Mouse (Mus musculus): ENCODE results near the gene Gnptab. TPM values are rescaled to one million over a fixed set of nuclear protein-coding genes. Genes with fewer than 3 reads are reported as not detected.
A peak's percentile ranks its signal among the peaks of the same experiment; 100 is the strongest.
"Not testable (repeated sequence)": the region's sequence is repeated elsewhere in the genome, so short reads cannot be mapped to it uniquely, and the experiment has no call there.

Gene Gnptab
- polyA plus RNA-seq, 1 experiment = 12.8 TPM

DNA sequence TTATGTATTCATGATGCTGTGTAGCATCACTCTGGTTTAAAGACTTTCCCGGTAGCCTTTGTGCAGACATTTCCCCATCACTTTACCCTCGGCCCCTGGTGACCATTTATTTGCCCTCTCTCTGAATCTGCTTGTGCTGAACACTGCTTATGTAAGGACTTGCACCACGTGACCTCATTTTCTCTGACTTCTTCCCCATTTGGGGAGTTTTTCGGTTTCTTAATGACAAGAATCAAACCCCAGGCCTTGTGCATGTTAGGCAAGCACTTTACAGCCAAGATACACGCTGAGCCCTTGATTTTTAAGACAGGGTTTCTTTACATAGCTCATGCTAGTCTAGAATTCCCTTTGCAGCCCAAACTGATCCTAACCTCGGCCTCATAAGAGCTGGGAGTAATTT, 62.3 kb downstream of the Gnptab start:
- TF ChIP-seq CTCF (conservative IDR thresholded peaks at IDR 0.05; ENCODE audit: insufficient read depth, insufficient read length, low read depth, low read length) (no peak), POLR2A (IDR thresholded peaks at IDR 0.05; ENCODE audit: low read depth, low read length) (no peak)
- no peak overlapping the region for H3K27ac ChIP-seq (ENCODE audit: insufficient read depth, low read depth, low read length)
- 85% methylated on average over 6 of the region's 6 CpGs for WGBS
- H3K4me3 ChIP-seq (ENCODE audit: insufficient read depth, low read depth, low read length) = no peak overlapping the region
- H3K4me1 ChIP-seq (ENCODE audit: control insufficient read depth, insufficient read depth, low read length) = no peaks in the 10 kb centered on the region
- peak; percentile 13 for DNase-seq
- no peaks in the 10 kb centered on the region for H3K27me3 ChIP-seq (replicated peaks; ENCODE audit: control insufficient read depth, insufficient read depth, low read length)
- H3K36me3 ChIP-seq (ENCODE audit: control insufficient read depth, insufficient read depth, low read length) = peaks cover 2% of the 10 kb centered on the region; the same call in 1 of the 2 replicates

- Histone ChIP-seq H3K4me1 (ENCODE audit: control insufficient read depth, insufficient read depth, low read length) (no peaks in the 10 kb centered on the region), H3K27me3 (replicated peaks; ENCODE audit: control insufficient read depth, insufficient read depth, low read length) (no peaks in the 10 kb centered on the region), H3K4me3 (ENCODE audit: insufficient read depth, low read depth, low read length) (no peak overlapping the region), H3K27ac (ENCODE audit: insufficient read depth, low read depth, low read length) (no peak overlapping the region), H3K36me3 (ENCODE audit: control insufficient read depth, insufficient read depth, low read length) (no peaks in the 10 kb centered on the region)
- TF ChIP-seq CTCF (conservative IDR thresholded peaks at IDR 0.05; ENCODE audit: insufficient read depth, insufficient read length, low read depth, low read length) (no peak), POLR2A (IDR thresholded peaks at IDR 0.05; ENCODE audit: low read depth, low read length) (no peak)
- DNase-seq = peak; percentile 23
- WGBS = 83% methylated on average over 2 of the region's 2 CpGs
These were observed 72.3 kb downstream of the Gnptab start for GRCm38 (mm10) chr10:88451221-88451620.

DNA sequence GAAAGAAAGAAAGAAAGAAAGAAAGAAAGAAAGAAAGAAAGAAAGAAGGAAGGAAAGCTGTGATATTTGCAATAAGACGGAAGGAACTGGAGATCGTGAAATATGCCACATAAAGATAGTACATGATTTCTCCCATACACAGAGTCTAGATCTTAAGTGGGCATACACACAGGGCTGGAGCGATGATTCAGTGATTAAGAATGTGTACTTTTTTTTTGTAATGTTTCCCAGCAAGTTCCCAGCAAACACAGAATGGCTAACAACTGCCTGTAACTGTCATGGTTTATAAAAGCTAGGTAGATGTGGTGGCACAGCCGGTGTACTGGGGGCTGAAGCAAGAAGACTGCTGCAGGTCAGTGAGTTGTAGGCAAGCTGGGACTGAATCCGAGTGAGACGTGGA, 73.1 kb downstream of the Gnptab start:
- H3K4me1 ChIP-seq (ENCODE audit: control insufficient read depth, insufficient read depth, low read length) = no peaks in the 10 kb centered on the region
- 88% methylated on average over 6 of the region's 6 CpGs for WGBS
- no peak for DNase-seq
- H3K27ac ChIP-seq (ENCODE audit: insufficient read depth, low read depth, low read length) = no peak overlapping the region
- H3K4me3 ChIP-seq (ENCODE audit: insufficient read depth, low read depth, low read length) = no peak overlapping the region
- H3K36me3 ChIP-seq (ENCODE audit: control insufficient read depth, insufficient read depth, low read length) = no peaks in the 10 kb centered on the region
- TF ChIP-seq POLR2A (IDR thresholded peaks at IDR 0.05; ENCODE audit: low read depth, low read length) (no peak), CTCF (conservative IDR thresholded peaks at IDR 0.05; ENCODE audit: insufficient read depth, insufficient read length, low read depth, low read length) (no peak)
- H3K27me3 ChIP-seq (replicated peaks; ENCODE audit: control insufficient read depth, insufficient read depth, low read length) = no peaks in the 10 kb centered on the region

DNA sequence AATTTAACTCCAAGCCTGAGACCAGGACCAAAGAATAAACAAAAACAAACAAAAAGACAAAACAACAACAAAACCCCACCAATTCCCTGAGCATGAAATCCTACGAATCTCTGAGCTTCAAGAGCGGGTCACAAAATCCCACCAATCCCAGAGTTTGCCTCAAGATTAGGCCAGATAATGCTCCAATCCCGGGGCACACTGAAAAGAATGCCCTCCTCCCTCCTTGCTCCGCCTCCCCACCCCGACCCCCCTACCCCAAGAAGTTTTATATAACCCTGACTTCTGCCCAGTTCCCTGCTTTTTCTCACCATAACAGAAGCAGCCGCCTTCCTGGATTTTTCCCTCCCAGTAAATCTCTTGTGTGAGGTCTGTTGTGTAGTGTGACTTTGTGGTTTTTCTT, 78.9 kb downstream of the Gnptab start:
- TF ChIP-seq CTCF (conservative IDR thresholded peaks at IDR 0.05; ENCODE audit: insufficient read depth, insufficient read length, low read depth, low read length) (no peak), POLR2A (IDR thresholded peaks at IDR 0.05; ENCODE audit: low read depth, low read length) (no peak)
- H3K27ac ChIP-seq (ENCODE audit: insufficient read depth, low read depth, low read length) = no peak overlapping the region
- no peaks in the 10 kb centered on the region for H3K36me3 ChIP-seq (ENCODE audit: control insufficient read depth, insufficient read depth, low read length)
- H3K27me3 ChIP-seq (replicated peaks; ENCODE audit: control insufficient read depth, insufficient read depth, low read length) = no peaks in the 10 kb centered on the region
- 47% methylated on average over 6 of the region's 6 CpGs for WGBS
- H3K4me3 ChIP-seq (ENCODE audit: insufficient read depth, low read depth, low read length) = no peak overlapping the region
- peak; percentile 19 for DNase-seq
- H3K4me1 ChIP-seq (ENCODE audit: control insufficient read depth, insufficient read depth, low read length) = no peaks in the 10 kb centered on the region

GRCm38 (mm10) chr10:88459502-88459992, 80.6 kb downstream of the Gnptab start, which contains the start of gene Sycp3:
Gene Sycp3, plus strand, starts transcription at chr10:88459569.
- 80% methylated on average over 33 of the region's 33 CpGs for WGBS
- Histone ChIP-seq H3K4me1 (ENCODE audit: control insufficient read depth, insufficient read depth, low read length) (no peaks in the 10 kb centered on the region), H3K27ac (ENCODE audit: insufficient read depth, low read depth, low read length) (no peak within 1 kb of the TSS), H3K27me3 (replicated peaks; ENCODE audit: control insufficient read depth, insufficient read depth, low read length) (no peaks in the 10 kb centered on the region), H3K4me3 (ENCODE audit: insufficient read depth, low read depth, low read length) (no peak within 1 kb of the TSS), H3K36me3 (ENCODE audit: control insufficient read depth, insufficient read depth, low read length) (peaks cover under 1% of the 10 kb centered on the region; the same call in 1 of the 2 replicates)
- peak; percentile 67 for DNase-seq
- TF ChIP-seq CTCF (conservative IDR thresholded peaks at IDR 0.05; ENCODE audit: insufficient read depth, insufficient read length, low read depth, low read length) = no peak
- TF ChIP-seq POLR2A (IDR thresholded peaks at IDR 0.05; ENCODE audit: low read depth, low read length) = no peak

DNA sequence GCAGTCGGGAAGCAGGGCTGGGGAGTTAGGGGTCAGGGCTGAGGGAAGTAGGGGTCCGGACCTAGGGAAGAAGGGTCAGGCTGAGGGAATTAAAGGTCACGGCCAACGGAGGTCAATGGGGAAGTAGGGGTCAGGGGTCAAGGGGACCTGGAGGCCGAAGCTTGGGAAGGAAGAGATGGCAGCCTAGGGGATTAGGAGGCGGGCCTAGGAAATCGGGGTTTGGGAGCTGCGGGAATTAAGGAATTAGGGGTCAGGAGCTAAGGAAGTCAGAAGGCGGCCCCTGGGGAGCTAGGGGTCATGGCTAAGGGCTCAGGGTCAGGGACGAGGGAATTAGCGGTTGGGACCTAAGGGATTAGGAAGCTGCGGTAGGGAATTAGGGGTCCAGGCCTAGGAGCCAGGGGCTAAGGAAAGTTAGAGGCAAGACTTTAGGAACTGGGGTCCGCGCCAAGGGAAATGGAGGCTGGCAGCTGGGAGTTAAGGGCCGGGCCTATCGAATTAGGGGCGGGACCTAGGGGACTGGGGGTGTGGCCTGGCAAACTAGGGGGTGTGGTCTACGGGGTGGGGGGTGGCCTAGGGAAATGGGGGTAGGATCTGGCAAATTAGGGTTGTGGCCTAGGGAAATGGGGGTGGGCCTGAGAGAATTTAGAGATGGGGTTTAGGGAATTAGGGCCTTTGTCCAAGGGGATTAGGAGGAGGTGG, 81.3 kb downstream of the Gnptab start:
- Histone ChIP-seq H3K27me3 (replicated peaks; ENCODE audit: control insufficient read depth, insufficient read depth, low read length) (no peaks in the 10 kb centered on the region), H3K27ac (ENCODE audit: insufficient read depth, low read depth, low read length) (no peak overlapping the region), H3K36me3 (ENCODE audit: control insufficient read depth, insufficient read depth, low read length) (peaks cover 3% of the 10 kb centered on the region; the same call in 1 of the 2 replicates), H3K4me1 (ENCODE audit: control insufficient read depth, insufficient read depth, low read length) (no peaks in the 10 kb centered on the region), H3K4me3 (ENCODE audit: insufficient read depth, low read depth, low read length) (no peak overlapping the region)
- 81% methylated on average over 18 of the region's 18 CpGs for WGBS
- DNase-seq = peak; percentile 48
- TF ChIP-seq POLR2A (IDR thresholded peaks at IDR 0.05; ENCODE audit: low read depth, low read length) = no peak
- no peak for TF ChIP-seq CTCF (conservative IDR thresholded peaks at IDR 0.05; ENCODE audit: insufficient read depth, insufficient read length, low read depth, low read length)

- 77% methylated on average over 10 of the region's 10 CpGs for WGBS
- not testable (repeated sequence) for H3K27ac ChIP-seq (ENCODE audit: insufficient read depth, low read depth, low read length); H3K4me3 ChIP-seq (ENCODE audit: insufficient read depth, low read depth, low read length); DNase-seq; H3K4me1 ChIP-seq (ENCODE audit: control insufficient read depth, insufficient read depth, low read length); H3K27me3 ChIP-seq (replicated peaks; ENCODE audit: control insufficient read depth, insufficient read depth, low read length); H3K36me3 ChIP-seq (ENCODE audit: control insufficient read depth, insufficient read depth, low read length)
These were observed 103.9 kb downstream of the Gnptab start for GRCm38 (mm10) chr10:88482866-88483265.
